Mouse (Mus musculus) CH12.LX (cell line): ENCODE measurements around the gene Rtn4rl1.

Source experiments
- CTCF ChIP-seq, 2 experiments: IDR thresholded peaks in 1 of 2; conservative IDR thresholded peaks in 1 of 2; 2 replicates each; pipeline ENCODE4 v1.5.1; 2011 to 2012; ENCODE audit warnings: low read depth in 2 of 2, low read length in 2 of 2, improper control_type of control experiment in 1 of 2, inconsistent platforms in 1 of 2, mild to moderate bottlenecking in 1 of 2, moderate library complexity in 1 of 2
- ETS1 ChIP-seq: conservative IDR thresholded peaks from 2 replicates; pipeline ENCODE4 v1.6.1; 2012; ENCODE audit warnings: low read depth, mild to moderate bottlenecking, inconsistent platforms, low read length, improper control_type of control experiment, moderate library complexity
- TCF12 ChIP-seq: IDR thresholded peaks from 2 replicates; pipeline ENCODE4 v1.6.1; 2014; ENCODE audit warnings: low read depth, mild to moderate bottlenecking, inconsistent platforms, low read length, improper control_type of control experiment

DNA sequence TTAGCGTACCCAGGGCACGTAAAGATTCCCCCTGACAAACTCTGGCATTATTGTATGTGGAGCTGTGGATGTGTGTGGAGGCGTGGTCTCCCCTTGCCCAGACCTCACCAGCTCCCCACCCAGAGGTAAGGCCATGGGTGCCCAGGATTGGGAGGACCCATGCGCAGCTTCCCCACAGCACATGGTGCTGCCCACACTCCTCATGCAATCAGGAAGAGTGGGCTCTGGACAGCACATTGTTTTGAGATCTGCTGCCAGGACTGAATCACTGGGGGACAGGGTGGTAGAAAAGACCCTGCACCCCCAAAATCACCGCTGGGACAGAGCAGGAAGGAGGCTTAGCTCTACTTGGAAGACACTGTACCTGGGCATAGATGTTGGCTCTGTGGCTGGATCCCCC lies 9.0 kb upstream of the Rtn4rl1 start:
- no peak for TF ChIP-seq CTCF (conservative IDR thresholded peaks at IDR 0.05 in 1 of 2, IDR thresholded peaks at IDR 0.05 in 1 of 2; ENCODE audit: low read depth in 2 of 2, low read length in 2 of 2)
- no peak for TF ChIP-seq TCF12
- TF ChIP-seq ETS1: no peak
